Mouse (Mus musculus) Muller cell, postnatal 12 days (primary cell): ENCODE measurements around the gene Fam171a2.

Experiments
- DNase-seq: peaks from one replicate; pipeline ENCODE4 v3.0.0-alpha.2; 2015; ENCODE audit errors: inconsistent ontology term

Gene Fam171a2

DNA sequence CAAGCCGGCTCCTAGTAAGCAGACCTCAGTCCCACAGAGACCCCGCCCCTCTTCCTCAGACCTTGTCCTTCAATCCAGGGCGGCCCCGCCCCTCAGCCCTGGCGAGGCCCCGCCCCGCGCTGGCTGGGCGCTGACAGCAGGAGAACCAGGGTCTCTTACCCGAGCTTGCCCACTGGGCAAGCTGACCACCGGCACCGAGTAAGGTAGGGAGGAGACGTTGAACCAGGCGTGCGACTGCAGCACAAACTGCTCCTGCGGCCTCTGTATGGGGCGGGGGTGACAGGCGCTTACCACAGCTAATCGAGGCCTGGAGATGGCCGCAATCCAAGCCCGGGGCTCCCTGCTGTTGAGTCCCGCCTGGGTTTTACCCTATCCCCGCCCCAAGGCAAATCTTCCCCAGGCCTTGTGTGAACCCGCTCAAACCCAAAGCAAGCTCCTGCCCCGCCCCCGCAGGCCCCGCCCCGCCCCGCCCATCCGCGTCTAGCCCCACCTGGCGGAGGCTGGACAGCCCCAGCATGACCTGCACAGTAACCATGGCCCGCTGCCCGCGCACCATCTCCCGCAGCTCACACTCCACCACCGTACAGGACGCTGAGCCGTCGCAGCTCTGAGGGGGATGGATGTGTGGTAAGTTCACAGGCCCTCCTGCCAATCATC, 8.4 kb upstream of the Fam171a2 start:
- peak; percentile 94 for DNase-seq

DNA sequence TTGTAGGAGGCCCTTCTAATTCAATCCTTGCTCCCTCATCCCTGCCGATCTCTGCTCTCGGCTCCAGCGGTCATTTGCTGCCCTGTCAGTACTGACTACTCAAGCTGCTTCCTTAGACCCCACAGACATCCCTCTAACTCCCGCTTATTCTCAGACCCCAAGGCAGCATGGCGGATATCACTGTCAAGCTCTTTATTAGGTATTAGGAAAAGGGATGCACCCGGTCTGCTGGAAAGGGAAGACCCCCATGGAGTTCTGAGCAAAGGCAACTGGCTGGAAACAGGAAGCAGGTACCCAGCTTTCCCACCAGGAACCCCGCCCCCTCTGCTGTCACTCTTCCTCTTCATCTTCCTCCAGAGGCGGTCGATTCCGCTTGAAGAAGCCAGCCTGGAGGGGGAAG, 5.6 kb upstream of the Fam171a2 start:
- no peak for DNase-seq

DNA sequence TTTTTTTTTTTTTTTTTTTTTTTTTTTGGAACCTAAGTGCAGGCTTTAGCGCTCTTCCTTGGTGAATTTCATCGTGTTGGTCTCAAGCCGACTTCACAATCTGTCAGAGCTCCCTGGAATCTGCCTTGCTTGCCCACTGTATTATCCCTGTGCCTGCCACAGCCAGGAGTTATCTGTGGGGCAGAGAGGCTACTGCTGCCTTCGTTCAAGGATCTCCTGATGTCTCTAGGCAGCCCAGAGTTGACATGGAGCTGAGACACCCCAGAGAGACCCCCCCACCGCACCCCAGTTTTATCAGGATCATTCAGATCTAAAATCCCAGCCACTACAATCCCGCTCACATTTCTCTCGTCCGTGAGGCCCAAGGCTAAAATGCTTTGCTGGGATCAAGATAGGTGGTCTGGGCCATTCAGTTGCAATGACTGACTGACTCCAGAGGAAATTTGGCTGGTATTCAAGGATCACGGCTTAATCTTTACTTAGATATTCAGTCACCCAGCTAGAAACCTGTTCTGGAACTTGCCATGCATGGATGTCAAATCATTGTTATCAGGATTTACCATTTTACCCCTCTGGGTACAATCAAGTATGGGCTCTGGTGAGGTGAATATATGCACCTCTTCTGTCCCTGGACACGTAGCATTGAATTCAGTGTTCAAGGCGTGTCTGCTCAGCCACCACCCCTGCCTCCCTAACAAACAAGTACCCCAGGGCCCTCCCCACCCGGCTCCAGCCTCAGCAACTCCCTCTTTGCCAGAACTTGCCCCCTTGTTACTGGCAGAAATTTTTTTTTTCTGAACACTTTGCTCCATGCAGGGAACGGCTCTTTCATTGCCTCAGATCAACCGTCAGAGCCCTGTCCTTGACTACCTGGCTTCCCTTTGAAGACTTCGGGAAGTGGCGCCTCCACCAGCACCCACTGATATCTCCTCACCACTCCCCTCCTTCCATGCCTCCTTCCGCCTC, 1.8 kb upstream of the Fam171a2 start:
- no peak for DNase-seq

DNA sequence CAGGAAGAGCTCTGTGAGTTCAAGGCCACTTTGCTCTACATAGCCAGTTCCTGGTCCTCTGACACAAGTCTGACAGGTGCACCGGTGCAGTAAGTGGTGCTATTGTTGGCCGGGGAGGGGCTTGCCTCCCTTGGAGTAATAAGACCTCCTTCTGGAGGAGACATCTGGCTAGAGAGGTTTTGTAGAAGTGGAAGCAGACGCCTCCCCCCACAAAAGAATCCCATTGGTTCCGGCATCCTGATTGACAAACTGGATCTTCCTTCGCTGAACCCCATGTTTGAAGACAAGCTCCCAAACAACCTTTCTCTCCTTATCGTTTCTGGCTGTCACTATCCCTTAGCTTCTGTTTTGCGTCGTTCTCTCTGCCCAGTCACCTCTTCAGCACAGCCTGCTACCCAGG, 845 bp upstream of the Fam171a2 start:
- DNase-seq: no peak

DNA sequence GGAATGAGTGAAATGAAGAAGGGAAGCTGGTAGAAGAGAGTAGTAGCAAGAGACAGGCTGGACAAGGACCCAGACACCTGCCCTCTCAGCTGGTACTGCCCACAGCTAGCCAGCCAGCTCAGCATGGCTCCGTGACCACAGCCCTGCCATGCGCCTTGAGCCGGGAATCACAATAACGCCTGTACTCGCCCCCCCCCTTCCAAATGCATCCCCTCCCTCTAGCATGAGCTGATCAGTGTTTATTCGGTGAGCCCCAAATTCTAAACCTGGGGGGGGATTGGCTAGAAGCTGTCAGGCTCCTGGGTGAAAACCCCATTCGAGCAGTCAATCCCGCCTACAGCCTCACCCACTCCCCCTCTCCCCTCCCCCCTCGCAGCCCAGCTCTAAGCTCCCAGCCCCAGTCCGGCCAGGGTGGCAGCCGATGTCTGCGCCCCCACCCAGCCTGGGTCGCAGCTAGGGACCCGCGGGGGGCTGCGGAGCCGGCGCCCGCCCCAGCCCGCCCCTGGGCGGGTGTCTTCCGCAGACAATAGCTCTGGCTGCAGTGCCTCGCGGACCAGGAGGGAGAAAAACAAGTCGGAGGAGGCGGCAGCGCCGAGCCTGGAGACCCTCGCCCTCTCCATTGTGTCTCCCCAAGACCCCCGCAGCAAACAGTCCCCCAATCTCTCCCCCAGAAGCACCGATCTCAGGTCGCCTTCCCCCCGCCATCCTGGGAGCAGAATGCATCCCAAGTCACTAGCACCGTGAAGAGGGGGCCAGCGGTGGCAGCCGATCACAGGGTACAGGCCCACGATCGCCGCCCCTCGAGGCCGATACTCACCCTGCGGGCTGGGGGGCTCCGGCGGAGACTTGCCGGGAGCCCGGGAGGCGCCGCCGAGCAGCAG, 661 bp downstream of the Fam171a2 start:
- peak; percentile 55 for DNase-seq

DNA sequence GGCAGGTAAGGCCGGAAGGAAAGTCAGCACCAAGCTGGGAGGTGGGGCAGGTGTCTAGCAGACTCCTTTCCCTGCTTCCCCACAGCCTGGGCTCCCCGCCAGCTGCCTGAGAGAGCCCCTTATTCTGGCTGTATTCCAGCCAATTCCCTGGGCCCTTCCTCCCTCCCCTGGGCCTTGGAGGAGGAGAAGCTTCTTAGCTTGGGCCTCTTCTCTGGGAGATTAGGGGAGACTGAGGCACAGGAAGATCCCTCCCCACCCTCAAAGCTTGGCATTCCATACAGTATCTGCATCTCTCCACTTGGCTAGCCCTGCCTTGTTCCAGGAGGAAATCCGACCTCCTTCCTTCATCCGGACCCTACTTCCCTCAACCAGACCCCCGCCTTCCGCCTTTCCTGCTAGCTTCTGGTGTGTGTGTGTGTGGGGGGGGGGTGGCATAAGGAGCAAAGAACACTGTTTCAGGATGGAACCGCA, 1.6 kb downstream of the Fam171a2 start:
- peak; percentile 60 for DNase-seq

DNA sequence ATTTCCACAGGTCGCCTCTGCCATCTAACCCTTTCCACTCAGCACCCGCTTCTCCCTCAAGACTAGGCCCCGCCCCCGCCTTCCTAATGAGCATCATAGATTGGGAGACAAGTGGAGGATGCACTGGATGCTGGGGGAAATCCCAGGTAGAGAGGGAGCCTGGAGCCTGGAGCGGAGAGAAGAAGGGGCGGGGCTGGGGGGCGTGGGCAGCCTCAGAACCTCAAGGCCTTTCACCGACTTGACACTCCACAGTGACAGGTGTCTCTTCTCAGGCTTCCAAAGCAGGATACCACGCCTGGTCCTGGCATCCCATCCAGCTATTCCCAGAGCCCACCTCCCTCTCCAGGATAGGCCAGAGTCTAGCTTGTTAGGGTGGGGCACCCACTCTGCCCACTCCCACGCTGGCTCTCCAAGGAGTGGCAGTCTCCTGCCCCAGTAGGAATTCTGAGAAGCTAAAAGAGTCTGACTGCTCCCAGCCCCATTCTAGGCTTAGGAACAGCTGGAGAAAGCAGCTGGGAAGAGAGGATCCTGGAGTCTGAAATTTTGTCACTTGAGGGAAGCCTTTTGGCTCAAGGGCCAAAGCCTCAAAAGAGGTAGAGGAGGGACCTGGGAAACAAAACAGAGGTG, 2.1 kb downstream of the Fam171a2 start:
- peak; percentile 55 for DNase-seq

DNA sequence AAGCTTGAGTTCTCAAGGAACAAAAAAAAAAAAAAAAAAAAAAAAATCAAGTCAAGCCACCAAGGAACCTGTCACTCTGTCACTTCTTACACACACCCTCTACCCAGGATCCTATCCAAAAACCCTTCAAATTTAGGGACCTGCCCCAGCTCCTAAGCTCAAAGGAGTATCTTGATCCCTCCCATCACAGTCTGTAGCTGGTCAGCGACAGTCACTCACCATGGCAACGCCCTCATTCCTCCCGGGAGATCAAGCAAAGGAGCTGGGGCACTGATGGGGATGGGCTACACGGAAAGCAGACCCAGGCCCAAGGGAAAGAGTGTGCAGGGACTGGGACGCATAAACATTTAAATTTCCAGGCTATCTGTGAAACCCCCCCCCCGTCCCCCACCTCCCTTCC, 2.7 kb downstream of the Fam171a2 start:
- DNase-seq: no peak

DNA sequence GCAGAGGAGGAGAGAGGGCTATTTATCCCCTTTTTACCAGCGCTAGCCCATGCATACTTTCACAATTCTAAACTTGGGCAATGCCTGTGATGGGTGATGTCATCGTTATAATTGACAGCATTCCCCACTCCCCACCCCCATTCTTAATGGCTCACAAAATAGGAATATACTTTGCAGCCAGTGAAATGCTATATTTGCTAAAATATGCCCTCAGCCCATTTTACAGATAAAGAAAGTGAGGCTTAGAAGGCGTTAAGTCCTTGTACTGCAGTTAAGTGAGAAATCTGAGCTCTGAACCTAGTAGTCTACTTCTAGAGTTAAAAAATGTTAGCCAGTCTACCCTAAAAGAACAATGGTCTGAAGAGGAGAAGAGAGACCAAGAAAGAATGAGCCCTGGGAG, 3.2 kb downstream of the Fam171a2 start:
- DNase-seq: no peak

DNA sequence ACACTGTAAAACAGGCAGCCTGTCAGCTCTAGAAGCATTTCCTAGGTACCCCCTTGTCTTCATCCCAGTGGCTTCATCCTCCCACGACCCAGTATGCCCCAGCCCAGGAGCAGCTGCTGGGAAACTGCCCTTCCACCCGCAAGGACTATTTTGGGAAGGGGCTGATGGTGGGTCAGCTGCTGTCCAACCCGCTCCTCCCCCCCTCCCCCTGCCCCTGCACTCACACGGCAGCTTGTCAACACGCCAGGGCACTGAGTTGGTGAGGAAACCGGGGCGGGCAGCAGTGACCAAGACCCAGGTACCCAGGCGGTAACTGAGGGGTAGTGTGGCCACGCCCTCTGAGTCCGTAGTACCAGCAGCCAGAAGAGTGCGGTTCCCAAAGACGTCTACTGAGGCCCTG, 3.7 kb downstream of the Fam171a2 start:
- no peak for DNase-seq

DNA sequence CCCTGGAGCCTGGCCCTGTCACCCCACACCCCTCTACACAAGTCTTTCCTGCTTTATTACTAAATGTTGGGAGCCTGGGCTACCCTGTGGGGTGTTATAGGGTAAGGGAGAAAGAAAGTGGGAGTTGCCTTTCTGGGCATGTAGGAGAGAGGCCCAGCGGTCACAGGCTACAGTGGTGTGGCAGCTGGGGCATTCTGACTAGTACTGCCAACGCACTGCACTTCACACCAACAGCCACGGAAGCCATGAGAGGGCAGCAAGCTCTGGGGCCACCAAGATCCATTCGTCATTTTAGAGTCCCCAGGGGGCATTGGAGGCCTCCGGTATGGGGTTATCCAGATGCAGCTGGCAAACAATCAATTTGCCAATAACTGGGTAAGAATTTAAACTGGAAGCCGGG, 5.4 kb downstream of the Fam171a2 start:
- no peak for DNase-seq

DNA sequence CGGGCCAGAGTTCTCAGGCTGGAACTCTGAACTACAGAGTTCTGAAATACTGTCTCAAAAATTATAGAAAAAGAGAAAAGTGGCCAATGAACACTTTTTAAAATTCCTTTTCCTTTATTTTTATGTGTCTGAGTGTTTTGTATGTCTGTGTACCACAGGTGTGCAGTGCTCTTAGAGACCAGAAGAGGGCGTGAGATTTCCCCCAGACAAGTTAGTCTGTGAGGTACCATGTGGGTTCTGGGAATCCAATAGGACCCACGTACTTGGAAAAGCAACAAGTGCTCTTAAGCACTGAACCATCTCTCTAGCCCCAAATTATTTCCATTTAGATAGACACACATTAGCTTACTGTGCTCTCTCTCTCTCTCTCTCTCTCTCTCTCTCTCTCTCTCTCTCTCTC, 6.0 kb downstream of the Fam171a2 start:
- DNase-seq: no peak

DNA sequence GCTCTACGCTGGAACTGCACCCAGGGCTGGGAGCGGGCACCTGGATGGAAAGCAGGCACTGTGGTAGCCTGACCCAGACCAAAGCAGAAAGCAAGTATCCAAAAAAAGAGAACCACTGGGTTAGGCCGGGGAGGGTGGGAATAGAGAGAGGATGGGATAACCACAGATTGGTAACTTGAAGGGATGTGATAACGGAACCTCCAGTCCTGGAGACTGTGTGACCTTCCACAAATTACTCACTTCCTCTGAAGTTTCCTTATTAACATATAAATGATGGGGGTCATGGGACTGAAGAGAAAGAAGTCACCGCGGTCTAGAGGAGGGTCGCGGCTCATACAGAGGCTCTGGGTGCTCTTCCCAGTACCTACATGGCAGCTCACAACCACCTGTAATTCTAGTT, 7.2 kb downstream of the Fam171a2 start:
- DNase-seq: no peak

DNA sequence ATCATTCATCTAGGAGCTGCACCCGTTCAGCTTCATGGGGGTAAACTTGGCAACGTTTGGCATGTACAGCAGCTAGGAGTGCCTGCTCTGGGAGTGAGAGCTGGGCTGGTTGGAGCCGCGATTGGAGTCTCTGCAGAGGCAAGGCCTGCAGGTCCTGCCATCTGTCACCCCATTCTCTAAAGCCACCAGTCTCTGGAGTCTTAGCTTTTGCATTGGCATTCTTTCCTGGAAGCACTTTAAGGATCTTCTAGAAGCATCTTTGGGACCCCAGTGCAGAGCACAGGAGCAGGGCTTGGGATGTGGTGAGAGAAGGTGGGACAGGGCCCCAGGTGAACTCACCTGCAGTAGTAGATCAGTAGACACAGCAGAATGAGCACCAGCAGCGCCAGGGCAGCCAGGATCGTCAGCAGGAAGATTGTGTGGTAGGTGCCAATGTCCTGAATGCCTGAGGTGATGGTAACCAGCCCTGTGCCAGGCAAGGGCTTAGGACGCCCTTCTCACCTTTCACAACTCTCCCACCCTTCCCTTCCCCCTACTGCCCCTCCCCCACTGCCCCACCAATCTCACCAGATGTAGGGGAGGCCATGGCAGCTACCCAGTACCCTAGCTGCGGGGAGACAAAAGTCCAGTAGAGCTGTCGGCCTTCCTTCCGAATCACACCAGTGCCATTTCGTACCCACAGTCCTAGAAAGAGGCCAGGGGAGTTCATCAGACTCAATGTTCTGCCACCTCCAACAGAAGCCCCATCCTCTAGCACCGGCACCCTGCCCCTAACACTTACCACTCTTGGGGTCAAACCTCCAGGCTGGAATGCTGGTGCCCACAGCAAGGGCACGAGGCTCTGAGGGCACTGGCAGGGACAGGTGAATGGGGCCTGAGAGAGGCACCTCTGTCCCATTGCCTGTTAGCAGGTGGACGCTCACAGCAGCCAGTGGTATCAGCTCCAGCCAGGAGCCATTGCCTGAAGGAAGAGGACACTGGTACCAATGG, 8.1 kb downstream of the Fam171a2 start:
- no peak for DNase-seq

DNA sequence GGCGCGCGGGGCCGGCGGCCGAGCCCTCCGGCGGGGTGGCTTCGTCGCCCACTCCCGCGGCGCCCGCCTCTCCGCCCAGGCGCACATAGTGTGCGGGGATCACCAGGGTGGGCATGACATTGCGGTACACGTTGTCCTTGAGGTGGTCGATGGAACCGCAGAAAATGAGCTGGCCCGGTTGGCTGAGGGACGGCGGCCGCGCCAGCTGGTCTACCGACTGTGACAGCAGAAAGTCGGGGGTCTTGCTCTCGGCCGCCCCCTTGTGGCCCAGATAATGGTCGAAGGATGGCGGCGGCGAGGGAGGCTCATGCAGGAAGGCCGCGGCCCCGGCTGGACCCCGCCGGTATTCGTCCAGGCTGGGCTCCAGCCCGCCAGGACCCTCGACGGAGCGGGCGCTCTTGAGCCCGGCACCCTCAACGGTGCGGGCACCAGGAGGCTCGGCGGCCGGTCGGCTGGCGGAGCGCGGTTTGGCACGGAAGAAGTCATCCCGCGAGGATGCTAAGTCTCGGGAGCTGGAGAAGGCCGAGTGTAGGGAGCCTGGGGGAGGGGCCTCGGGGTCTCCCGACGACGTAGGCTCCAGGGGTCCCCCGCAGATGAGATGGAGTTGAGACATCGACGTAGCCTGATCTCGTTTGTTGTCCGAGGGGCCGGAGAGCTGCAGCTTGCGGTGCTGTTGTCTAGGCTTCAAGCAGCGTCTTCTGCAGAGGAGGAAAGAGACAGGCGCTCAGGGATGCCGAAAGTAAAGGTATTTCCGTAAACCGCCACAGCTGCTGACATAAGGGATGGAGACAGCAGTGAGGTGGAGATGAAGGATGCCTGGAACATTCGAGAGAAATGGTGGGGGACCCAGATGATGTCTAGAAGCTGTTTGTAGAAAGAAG, 9.0 kb downstream of the Fam171a2 start:
- DNase-seq: peak; percentile 80

DNA sequence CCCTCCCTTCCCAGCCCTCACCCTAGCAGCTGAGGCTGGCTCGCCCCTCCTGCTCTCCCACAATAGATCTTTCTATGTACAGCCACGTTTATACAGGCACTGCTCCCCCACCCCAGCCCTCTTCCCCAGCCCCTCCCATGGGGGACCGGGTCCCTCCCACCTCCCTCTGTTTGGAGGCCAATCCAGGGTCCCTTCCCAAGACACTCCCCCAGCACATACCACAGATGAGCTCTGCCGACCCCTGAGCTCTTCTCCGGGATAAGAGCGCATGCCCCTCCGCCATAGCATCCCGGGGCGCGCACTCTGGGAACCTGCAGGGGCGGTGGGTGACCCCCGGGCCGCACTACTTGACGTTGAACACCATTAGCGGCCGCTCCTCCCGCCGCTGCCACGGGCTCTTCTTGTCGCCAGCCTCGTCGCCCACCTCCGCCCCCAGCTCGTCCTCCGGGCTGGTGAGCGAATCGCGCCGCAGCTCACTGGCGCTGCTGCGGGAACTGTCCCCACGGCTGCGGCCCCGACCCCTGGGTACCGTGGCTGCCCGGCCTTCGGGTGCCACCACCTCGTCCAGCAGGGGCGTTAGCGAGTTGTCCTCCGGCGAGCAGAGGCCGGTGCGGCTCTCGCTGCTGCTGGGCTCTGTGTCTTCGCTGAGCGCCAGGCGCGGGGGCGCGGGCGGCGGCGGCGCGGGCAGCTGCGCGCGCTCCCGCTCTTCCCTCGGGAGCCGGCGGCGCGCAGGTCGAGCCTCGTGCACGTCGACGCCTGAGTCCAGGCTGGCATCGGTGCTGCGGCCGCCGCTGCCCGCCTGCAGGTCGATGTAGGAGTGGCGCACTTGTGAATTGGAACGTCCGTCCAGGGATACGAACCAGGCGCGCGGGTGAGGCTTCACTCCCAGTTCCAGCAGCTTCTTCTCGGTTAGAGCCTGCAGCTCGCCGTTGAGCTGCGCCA, 10.1 kb downstream of the Fam171a2 start:
- peak; percentile 85 for DNase-seq

DNA sequence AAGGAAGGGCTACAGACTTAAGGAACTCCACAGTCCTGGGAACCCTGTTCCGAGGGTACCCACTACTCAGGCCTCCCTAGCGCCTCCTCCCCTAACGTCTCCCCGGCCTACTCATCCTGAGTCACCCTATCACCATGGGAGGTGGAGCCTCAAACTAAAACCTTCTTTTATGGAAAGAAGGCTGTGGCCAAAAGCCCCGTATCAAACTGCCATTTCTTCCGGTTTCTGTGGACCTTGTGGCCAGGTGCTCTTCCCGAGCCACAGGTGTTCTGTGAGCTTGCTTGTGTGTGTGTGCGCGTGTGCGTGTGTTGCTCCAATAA, 11.1 kb downstream of the Fam171a2 start:
- no peak for DNase-seq

DNA sequence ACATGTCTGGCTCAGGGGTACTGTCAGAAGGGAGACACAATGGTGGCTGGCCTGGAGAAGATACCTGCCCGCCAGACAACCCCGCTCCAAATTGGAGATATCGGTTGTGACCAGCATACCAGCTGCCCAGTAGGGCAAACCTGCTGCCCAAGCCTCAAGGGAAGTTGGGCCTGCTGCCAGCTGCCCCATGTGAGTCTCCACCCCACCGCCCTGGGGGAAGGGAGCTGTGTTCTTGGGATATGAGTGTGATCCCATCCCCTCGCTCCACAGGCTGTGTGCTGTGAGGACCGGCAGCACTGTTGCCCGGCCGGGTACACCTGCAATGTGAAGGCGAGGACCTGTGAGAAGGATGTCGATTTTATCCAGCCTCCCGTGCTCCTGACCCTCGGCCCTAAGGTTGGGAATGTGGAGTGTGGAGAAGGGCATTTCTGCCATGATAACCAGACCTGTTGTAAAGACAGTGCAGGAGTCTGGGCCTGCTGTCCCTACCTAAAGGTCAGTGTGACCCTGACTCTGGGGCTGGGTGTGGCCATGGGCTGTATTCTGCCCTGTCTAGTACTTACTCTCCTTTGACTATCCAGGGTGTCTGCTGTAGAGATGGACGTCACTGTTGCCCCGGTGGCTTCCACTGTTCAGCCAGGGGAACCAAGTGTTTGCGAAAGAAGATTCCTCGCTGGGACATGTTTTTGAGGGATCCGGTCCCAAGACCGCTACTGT, 11.6 kb downstream of the Fam171a2 start:
- no peak for DNase-seq
